Mouse (Mus musculus) forebrain, embryonic 16.5 days (tissue): ENCODE measurements at regions not wholly inside any gene's neighbourhood (a gene's known extent, or its start where the extent isn't known, plus 50 kb on each side); places are given as distances from the start of the nearest gene placed in this dataset.
"Not testable (repeated sequence)": the region's sequence is repeated elsewhere in the genome, so short reads cannot be mapped to it uniquely, and the experiment has no call there.

ENCODE experiments used
- ATAC-seq: fragments of 200-750 bp; cut with Nextera tagmentation; 2 replicates; pipeline ENCODE4 v1.8.0; 2017; ENCODE audit warnings: mild to moderate bottlenecking, moderate library complexity
- H3K27ac ChIP-seq: fragments of 300-500 bp; sonication (generic); 2 replicates; pipeline ENCODE4 v1.5.1; 2014; ENCODE audit warnings: low read length, control low read depth
- H3K27me3 ChIP-seq: fragments of 300-500 bp; sonication (generic); replicated peaks from 2 replicates; pipeline ENCODE4 v1.6.1; 2014; ENCODE audit warnings: low read length; ENCODE audit not compliant: control insufficient read depth, insufficient read depth
- H3K36me3 ChIP-seq: fragments of 300-500 bp; sonication (generic); 2 replicates; pipeline ENCODE4 v1.6.1; 2014; ENCODE audit not compliant: control insufficient read depth, insufficient read depth
- H3K4me1 ChIP-seq: fragments of 300-500 bp; sonication (generic); replicated peaks from 2 replicates; pipeline ENCODE4 v1.6.1; 2014; ENCODE audit warnings: low read length; ENCODE audit not compliant: control insufficient read depth, insufficient read depth
- H3K4me2 ChIP-seq: fragments of 300-500 bp; sonication (generic); 2 replicates; pipeline ENCODE4 v1.6.1; 2014; ENCODE audit warnings: mild to moderate bottlenecking, low read length, control low read depth
- H3K4me3 ChIP-seq: fragments of 300-500 bp; sonication (generic); replicated peaks from 2 replicates; pipeline ENCODE4 v1.5.1; 2014; ENCODE audit warnings: mild to moderate bottlenecking, low read length, control low read depth
- H3K9ac ChIP-seq: fragments of 300-500 bp; sonication (generic); replicated peaks from 2 replicates; pipeline ENCODE4 v1.6.1; 2014; ENCODE audit warnings: low read depth, low read length, control low read depth
- H3K9me3 ChIP-seq: fragments of 300-500 bp; sonication (generic); 2 replicates; pipeline ENCODE4 v1.6.1; 2016; ENCODE audit warnings: low read length; ENCODE audit not compliant: control insufficient read depth
- WGBS: fragments of 180-500 bp; shearing (Covaris S2); extraction: QIAGEN DNeasy Blood & Tissue Kit; methylation state at CpG from one replicate; pipeline ENCODE4 v1.1.7; 2014; 5-methylcytosine and 5-hydroxymethylcytosine counted together

GRCm38 (mm10) chr11:56505068-56505467 lies 464.3 kb upstream of the Nmur2 start:
- H3K9me3 ChIP-seq = no peaks in the 10 kb centered on the region
- no peak overlapping the region for H3K4me3 ChIP-seq
- no peaks in the 10 kb centered on the region for H3K27me3 ChIP-seq
- H3K4me1 ChIP-seq = no peaks in the 10 kb centered on the region
- no peak overlapping the region for H3K27ac ChIP-seq
- WGBS = 72% methylated on average over 4 of the region's 4 CpGs
- ATAC-seq = no peak
- no peak overlapping the region for H3K4me2 ChIP-seq
- no peaks in the 10 kb centered on the region for H3K36me3 ChIP-seq
- no peak overlapping the region for H3K9ac ChIP-seq

DNA sequence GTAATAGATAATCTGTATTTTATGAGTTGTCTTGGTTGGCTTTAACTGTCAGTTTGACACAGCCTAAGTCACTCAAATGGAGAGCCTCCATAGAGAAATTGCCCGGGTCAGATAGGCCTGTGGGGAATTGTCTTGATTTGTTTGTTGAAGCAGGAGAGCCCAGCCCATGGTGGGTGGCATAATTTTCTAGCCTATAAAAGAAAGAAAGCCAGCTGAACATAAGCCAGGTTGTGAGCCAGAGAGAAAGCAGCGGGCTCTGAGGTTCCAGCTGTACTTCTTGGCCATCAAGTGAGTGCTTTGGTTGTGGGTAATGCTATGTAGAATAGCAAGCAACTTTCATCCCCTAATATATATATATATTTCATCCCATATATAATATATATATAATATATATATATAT lies 474.1 kb upstream of the Nmur2 start:
- ATAC-seq = no peak
- no peaks in the 10 kb centered on the region for H3K9me3 ChIP-seq

GRCm38 (mm10) chr11:56518486-56518885 lies 477.7 kb upstream of the Nmur2 start:
- Histone ChIP-seq H3K9ac (no peak overlapping the region), H3K27ac (no peak overlapping the region), H3K4me2 (no peak overlapping the region), H3K36me3 (no peaks in the 10 kb centered on the region), H3K27me3 (no peaks in the 10 kb centered on the region), H3K4me3 (no peak overlapping the region), H3K4me1 (no peaks in the 10 kb centered on the region), H3K9me3 (no peaks in the 10 kb centered on the region)
- WGBS = 56% methylated on average over 2 of the region's 2 CpGs
- no peak for ATAC-seq

More for the DNA sequence above, 474.1 kb upstream of the Nmur2 start:
- Histone ChIP-seq H3K27ac (no peak overlapping the region), H3K36me3 (no peaks in the 10 kb centered on the region), H3K4me3 (no peak overlapping the region), H3K4me1 (no peaks in the 10 kb centered on the region), H3K9ac (no peak overlapping the region), H3K27me3 (no peaks in the 10 kb centered on the region), H3K4me2 (no peak overlapping the region)
- 71% methylated on average over 2 of the region's 2 CpGs for WGBS

GRCm38 (mm10) chr11:56550736-56551135 lies 460.5 kb upstream of the Gria1 start:
- Histone ChIP-seq H3K9ac (no peak overlapping the region), H3K9me3 (peaks cover 2% of the 10 kb centered on the region; the same call in 1 of the 2 replicates), H3K4me2 (no peak overlapping the region), H3K36me3 (no peaks in the 10 kb centered on the region), H3K27me3 (no peaks in the 10 kb centered on the region), H3K4me3 (no peak overlapping the region), H3K27ac (no peak overlapping the region), H3K4me1 (no peaks in the 10 kb centered on the region)
- WGBS = 68% methylated on average over 4 of the region's 4 CpGs
- ATAC-seq = no peak

- Histone ChIP-seq H3K27me3 (no peaks in the 10 kb centered on the region), H3K4me3 (no peak overlapping the region), H3K9ac (no peak overlapping the region), H3K4me1 (no peaks in the 10 kb centered on the region), H3K4me2 (no peak overlapping the region), H3K36me3 (no peaks in the 10 kb centered on the region), H3K27ac (no peak overlapping the region), H3K9me3 (peaks cover 2% of the 10 kb centered on the region; the same call in 1 of the 2 replicates)
- ATAC-seq = no peak
- WGBS = 90% methylated on average over 1 of the region's 1 CpGs
These were observed 454.9 kb upstream of the Gria1 start for GRCm38 (mm10) chr11:56556332-56556731.

- Histone ChIP-seq H3K9ac (no peak overlapping the region), H3K27me3 (no peaks in the 10 kb centered on the region), H3K27ac (no peak overlapping the region), H3K9me3 (no peaks in the 10 kb centered on the region), H3K4me1 (no peaks in the 10 kb centered on the region), H3K4me2 (no peak overlapping the region), H3K36me3 (no peaks in the 10 kb centered on the region), H3K4me3 (no peak overlapping the region)
- 79% methylated on average over 5 of the region's 5 CpGs for WGBS
- no peak for ATAC-seq
These were observed 431.2 kb upstream of the Gria1 start for GRCm38 (mm10) chr11:56580028-56580427.

GRCm38 (mm10) chr11:56583054-56583453 lies 428.1 kb upstream of the Gria1 start:
- H3K27ac ChIP-seq = no peak overlapping the region
- no peak overlapping the region for H3K4me2 ChIP-seq
- H3K36me3 ChIP-seq = no peaks in the 10 kb centered on the region
- WGBS = 74% methylated on average over 3 of the region's 3 CpGs
- no peak for ATAC-seq
- no peaks in the 10 kb centered on the region for H3K9me3 ChIP-seq
- H3K4me1 ChIP-seq = no peaks in the 10 kb centered on the region
- H3K9ac ChIP-seq = no peak overlapping the region
- no peaks in the 10 kb centered on the region for H3K27me3 ChIP-seq
- H3K4me3 ChIP-seq = no peak overlapping the region

- not testable (repeated sequence) for H3K4me2 ChIP-seq, ATAC-seq
These were observed 417.8 kb upstream of the Gria1 start for GRCm38 (mm10) chr11:56593435-56593834.

DNA sequence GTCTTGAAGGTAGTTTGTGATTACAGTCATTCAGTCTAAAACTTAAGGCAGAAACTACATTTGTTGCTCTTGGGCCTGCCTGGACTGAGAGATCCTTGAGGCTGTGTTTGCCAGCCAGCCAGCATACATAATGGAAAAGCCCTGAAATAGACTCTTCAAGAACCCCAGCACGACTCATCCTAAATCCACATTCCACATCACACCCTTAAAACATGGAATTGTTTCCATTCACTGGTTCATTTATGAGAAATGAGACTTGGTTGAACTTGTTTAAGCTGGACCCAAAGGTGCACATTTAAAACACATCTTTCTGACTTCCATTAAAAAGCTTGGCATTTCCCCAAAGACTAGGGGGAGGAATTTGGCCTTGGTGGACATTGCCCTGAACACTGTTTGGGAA lies 407.4 kb upstream of the Gria1 start:
- 88% methylated on average over 1 of the region's 1 CpGs for WGBS
- Histone ChIP-seq H3K9ac (no peak overlapping the region), H3K36me3 (no peaks in the 10 kb centered on the region), H3K4me1 (no peaks in the 10 kb centered on the region), H3K27me3 (no peaks in the 10 kb centered on the region), H3K27ac (no peak overlapping the region), H3K9me3 (no peaks in the 10 kb centered on the region), H3K4me2 (no peak overlapping the region), H3K4me3 (no peak overlapping the region)
- no peak for ATAC-seq

More at GRCm38 (mm10) chr11:56593435-56593834, 417.8 kb upstream of the Gria1 start:
- H3K9ac ChIP-seq, H3K4me3 ChIP-seq, H3K27ac ChIP-seq, H3K27me3 ChIP-seq, H3K4me1 ChIP-seq, H3K36me3 ChIP-seq, H3K9me3 ChIP-seq: not testable (repeated sequence)
- WGBS = 78% methylated on average over 2 of the region's 6 CpGs

DNA sequence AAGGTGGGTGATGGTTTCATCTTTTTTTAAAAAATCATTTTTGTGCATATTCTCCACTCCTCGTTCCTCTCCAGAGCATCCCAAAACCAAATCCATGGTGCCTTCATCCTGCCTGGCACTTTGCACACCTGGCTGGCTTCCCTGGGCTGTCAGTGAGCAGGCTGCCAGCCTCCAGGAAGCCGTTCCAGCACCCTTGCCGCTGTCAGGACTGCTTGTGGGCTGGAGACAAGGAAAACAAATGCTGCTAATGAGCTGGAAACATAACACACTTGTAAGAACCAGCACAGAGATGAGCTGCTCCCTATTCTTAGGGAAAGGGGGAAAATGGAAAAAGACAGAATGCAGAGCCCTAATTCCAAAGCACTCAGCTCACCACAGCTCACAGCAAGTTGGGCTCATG lies 383.5 kb upstream of the Gria1 start:
- no peak overlapping the region for H3K4me3 ChIP-seq
- peak overlapping the region; percentile 30; the same call in 1 of the 2 replicates for H3K27ac ChIP-seq
- peak; percentile 66 for ATAC-seq
- H3K9me3 ChIP-seq = no peaks in the 10 kb centered on the region
- H3K36me3 ChIP-seq = no peaks in the 10 kb centered on the region
- H3K4me2 ChIP-seq = no peak overlapping the region
- H3K27me3 ChIP-seq = no peaks in the 10 kb centered on the region
- H3K9ac ChIP-seq = no peak overlapping the region
- H3K4me1 ChIP-seq = peaks cover 6% of the 10 kb centered on the region
- 39% methylated on average over 3 of the region's 3 CpGs for WGBS
